Mouse (Mus musculus) MEL (cell line): ENCODE results near the gene Ddx59.

Source experiments
- CHD2 ChIP-seq: IDR thresholded peaks from 2 replicates; pipeline ENCODE4 v1.6.1; 2011; ENCODE audit warnings: low read length, improper control_type of control experiment
- CTCF ChIP-seq, 3 experiments: IDR thresholded peaks in 2 of 3; conservative IDR thresholded peaks in 1 of 3; 2 replicates each; pipeline ENCODE4 v1.5.1; 2011 to 2012; ENCODE audit warnings: low read length in 3 of 3, low read depth in 2 of 3, mild to moderate bottlenecking in 2 of 3, improper control_type of control experiment in 1 of 3, inconsistent platforms in 1 of 3, mixed read lengths in 1 of 3, moderate library complexity in 1 of 3; ENCODE audit not compliant: control insufficient read depth in 1 of 3, insufficient read depth in 1 of 3, poor library complexity in 1 of 3, severe bottlenecking in 1 of 3
- GABPA ChIP-seq: IDR thresholded peaks from 2 replicates; pipeline ENCODE4 v1.6.1; 2012; ENCODE audit warnings: low read depth, mild to moderate bottlenecking, inconsistent platforms, low read length, improper control_type of control experiment, moderate library complexity
- MAX ChIP-seq: IDR thresholded peaks from 2 replicates; pipeline ENCODE4 v1.6.1; 2011; ENCODE audit warnings: low read length, improper control_type of control experiment
- USF1 ChIP-seq: IDR thresholded peaks from 2 replicates; pipeline ENCODE4 v1.6.1; 2014; ENCODE audit warnings: low read depth, mild to moderate bottlenecking, inconsistent platforms, low read length, improper control_type of control experiment, moderate library complexity

DNA sequence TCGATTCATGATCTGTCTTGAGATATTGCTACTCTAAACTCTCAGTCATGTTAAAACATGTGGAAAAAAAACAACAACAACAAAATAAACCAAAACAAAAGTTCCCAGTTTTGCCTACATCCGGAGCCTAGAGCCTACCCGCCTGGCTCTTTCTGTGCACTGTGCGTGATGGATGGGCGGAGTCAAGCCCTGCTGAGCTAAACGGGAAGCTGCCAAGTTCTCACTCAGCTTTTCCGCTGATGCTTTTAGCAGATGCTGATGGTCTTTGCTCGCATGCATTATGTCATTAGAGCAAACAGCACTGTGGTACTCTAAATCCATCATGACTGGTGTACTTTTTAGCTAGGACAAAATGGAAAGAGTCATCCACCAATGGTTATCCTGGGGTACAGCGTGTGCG, 20.6 kb upstream of the Ddx59 start:
- TF ChIP-seq CHD2, result no peak
- TF ChIP-seq MAX, result no peak
- TF ChIP-seq GABPA, result no peak
- TF ChIP-seq CTCF (IDR thresholded peaks at IDR 0.05 in 2 of 3, conservative IDR thresholded peaks at IDR 0.05 in 1 of 3; ENCODE audit: control insufficient read depth in 1 of 3, insufficient read depth in 1 of 3, low read depth in 2 of 3, low read length in 3 of 3, poor library complexity in 1 of 3, severe bottlenecking in 1 of 3), result no peak
- no peak for TF ChIP-seq USF1
